Comparison of ENCODE assay signal across 8 mouse cellular contexts in genomic region chr11:72362347-72362741, GRCm38 (mm10). TPM values are rescaled to one million over a fixed set of nuclear protein-coding genes. Genes with fewer than 3 reads are reported as not detected.
DNase-seq lines count a peak whose midpoint lies in the region; ATAC-seq lines count a peak whose summit lies in the region.

TSS of gene Tekt1 (minus strand) at chr11:72362442.

- H3K9me3 ChIP-seq in kidney, embryonic 15.5 days (replicated peaks), result no peaks in the 10 kb centered on the region
- H3K9me3 ChIP-seq in embryonic facial prominence, embryonic 12.5 days, result no peaks in the 10 kb centered on the region
- H3K9me3 ChIP-seq in hindbrain, embryonic 14.5 days (ENCODE audit: control insufficient read depth, low read length), result no peaks in the 10 kb centered on the region
- no peaks in the 10 kb centered on the region for H3K9me3 ChIP-seq in midbrain, embryonic 13.5 days

- no peaks in the 10 kb centered on the region for H3K36me3 ChIP-seq in kidney, embryonic 15.5 days
- H3K36me3 ChIP-seq in embryonic facial prominence, embryonic 12.5 days, result no peaks in the 10 kb centered on the region
- H3K36me3 ChIP-seq in hindbrain, embryonic 14.5 days (replicated peaks; ENCODE audit: control insufficient read depth, insufficient read depth), result no peaks in the 10 kb centered on the region
- no peaks in the 10 kb centered on the region for H3K36me3 ChIP-seq in midbrain, embryonic 13.5 days

- H3K4me3 ChIP-seq in kidney, embryonic 15.5 days (replicated peaks), result peak within 1 kb of the TSS; percentile 43
- H3K4me3 ChIP-seq in embryonic facial prominence, embryonic 12.5 days, result peak within 1 kb of the TSS; percentile 40
- H3K4me3 ChIP-seq in hindbrain, embryonic 14.5 days (replicated peaks; ENCODE audit: low read length), result peak within 1 kb of the TSS; percentile 40
- peak within 1 kb of the TSS; percentile 51 for H3K4me3 ChIP-seq in midbrain, embryonic 13.5 days (replicated peaks)

- ATAC-seq in kidney, embryonic 15.5 days (replicated peaks; ENCODE audit: low FRiP score), result no peak
- ATAC-seq in embryonic facial prominence, embryonic 12.5 days (ENCODE audit: insufficient number of reproducible peaks, insufficient read depth, low FRiP score, low TSS enrichment), result no peak
- no peak for ATAC-seq in hindbrain, embryonic 14.5 days (ENCODE audit: low FRiP score)
- ATAC-seq in midbrain, embryonic 13.5 days, result no peak
- ATAC-seq in erythroid progenitor cell, adult 5-6 weeks (replicated peaks; ENCODE audit: low FRiP score, poor library complexity, severe bottlenecking), result no peak

- peak within 1 kb of the TSS; percentile 73 for H3K4me2 ChIP-seq in kidney, embryonic 15.5 days
- H3K4me2 ChIP-seq in embryonic facial prominence, embryonic 12.5 days (replicated peaks), result peak within 1 kb of the TSS; percentile 71
- peak within 1 kb of the TSS; percentile 73 for H3K4me2 ChIP-seq in hindbrain, embryonic 14.5 days (replicated peaks)
- peak within 1 kb of the TSS; percentile 84 for H3K4me2 ChIP-seq in midbrain, embryonic 13.5 days (replicated peaks)

- peak within 1 kb of the TSS; percentile 44 for H3K9ac ChIP-seq in kidney, embryonic 15.5 days
- H3K9ac ChIP-seq in embryonic facial prominence, embryonic 12.5 days, result peak within 1 kb of the TSS; percentile 51; the same call in 1 of the 2 replicates
- H3K9ac ChIP-seq in hindbrain, embryonic 14.5 days, result peak within 1 kb of the TSS; percentile 49
- H3K9ac ChIP-seq in midbrain, embryonic 13.5 days (replicated peaks), result peak within 1 kb of the TSS; percentile 69

- DNase-seq in kidney, postnatal 4 days, result no peak
- no peak for DNase-seq in hindbrain, embryonic 14.5 days (ENCODE audit: low spot score)
- no peak for DNase-seq in gastrocnemius, postnatal 36 days
- no peak for DNase-seq in cerebellum, postnatal 4 days (ENCODE audit: low spot score in 2 of 2)

- intact Hi-C loops in gastrocnemius, postnatal 36 days (cut with DNase I), result no loop called here

- peaks cover 12% of the 10 kb centered on the region; the same call in 1 of the 2 replicates for H3K4me1 ChIP-seq in kidney, embryonic 15.5 days
- H3K4me1 ChIP-seq in embryonic facial prominence, embryonic 12.5 days, result peaks cover 9% of the 10 kb centered on the region; the same call in 1 of the 2 replicates
- 0 out of 2 replicates have a peak, but pooled peaks cover 4% of the 10 kb centered on the region for H3K4me1 ChIP-seq in hindbrain, embryonic 14.5 days (replicated peaks; ENCODE audit: control insufficient read depth, insufficient read depth, low read length)
- peaks cover 12% of the 10 kb centered on the region; the same call in 1 of the 2 replicates for H3K4me1 ChIP-seq in midbrain, embryonic 13.5 days (replicated peaks)

- no peak within 1 kb of the TSS for H3K27ac ChIP-seq in kidney, embryonic 15.5 days
- H3K27ac ChIP-seq in embryonic facial prominence, embryonic 12.5 days, result no peak within 1 kb of the TSS
- H3K27ac ChIP-seq in hindbrain, embryonic 14.5 days, result peak within 1 kb of the TSS; percentile 22
- H3K27ac ChIP-seq in midbrain, embryonic 13.5 days, result peak within 1 kb of the TSS; percentile 72; the same call in 1 of the 2 replicates

- H3K27me3 ChIP-seq in kidney, embryonic 15.5 days, result no peaks in the 10 kb centered on the region
- H3K27me3 ChIP-seq in embryonic facial prominence, embryonic 12.5 days, result no peaks in the 10 kb centered on the region
- H3K27me3 ChIP-seq in hindbrain, embryonic 14.5 days (ENCODE audit: control insufficient read depth, insufficient read depth, low read length), result no peaks in the 10 kb centered on the region; the same call in 1 of the 2 replicates
- H3K27me3 ChIP-seq in midbrain, embryonic 13.5 days, result no peaks in the 10 kb centered on the region

- WGBS in kidney, embryonic 15.5 days, result 38% methylated on average over 10 of the region's 10 CpGs
- 37% methylated on average over 10 of the region's 10 CpGs for WGBS in embryonic facial prominence, embryonic 12.5 days
- 33% methylated on average over 10 of the region's 10 CpGs for WGBS in hindbrain, embryonic 14.5 days
- 34% methylated on average over 10 of the region's 10 CpGs for WGBS in midbrain, embryonic 13.5 days

RNA-seq across cellular contexts. Expression of gene Tekt1, which starts in this region (rescaled TPM):
- 5.4 and 5.6 TPM in 2 replicates for polyA plus RNA-seq in kidney, embryonic 15.5 days (2015; fragmentation: Nextera tagmentation; extraction: Ambion mirVana)
- 5.1 and 6.4 TPM in 2 replicates for polyA plus RNA-seq in embryonic facial prominence, embryonic 12.5 days (2016; fragmentation: Nextera tagmentation; extraction: Ambion mirVana)
- polyA plus RNA-seq in hindbrain, embryonic 14.5 days (2014; fragmentation: Nextera tagmentation; extraction: Ambion mirVana), result 9.9 and 10.1 TPM in 2 replicates
- polyA plus RNA-seq in midbrain, embryonic 13.5 days (2015; fragmentation: Nextera tagmentation; extraction: Ambion mirVana), result 6.4 and 6.8 TPM in 2 replicates
- not detected in 2 replicates for total RNA-seq in erythroid progenitor cell, adult 5-6 weeks (2015; ENCODE audit: low replicate concordance)
- not detected in 2 replicates for total RNA-seq in erythroid progenitor cell, adult 5-6 weeks (2017; ENCODE audit: low replicate concordance)
- 1 to 10 TPM in 1 of 2 experiments, under 1 TPM in 1; 0.92 to 1.1 TPM for total RNA-seq in gastrocnemius, postnatal 36 days (2021)

Comparison
In these comparisons a context has a peak if more than half of its experiments do, and no peak if none do; other contexts are left out.
1. H3K27ac ChIP-seq: peak in hindbrain, embryonic 14.5 days (single experiment) and midbrain, embryonic 13.5 days (single experiment); none in kidney, embryonic 15.5 days (single experiment) and embryonic facial prominence, embryonic 12.5 days (single experiment).
2. Peak in every context shown above with its lines, with median percentiles within 50 percentile points of each other: H3K4me2 ChIP-seq, H3K4me3 ChIP-seq and H3K9ac ChIP-seq.